Mouse (Mus musculus): ENCODE measurements around the gene Pmvk. TPM values are rescaled to one million over a fixed set of nuclear protein-coding genes. Genes with fewer than 3 reads are reported as not detected.

The Pmvk gene
- polyA plus RNA-seq, 1 experiment from 2014 or later = 106 TPM

DNA sequence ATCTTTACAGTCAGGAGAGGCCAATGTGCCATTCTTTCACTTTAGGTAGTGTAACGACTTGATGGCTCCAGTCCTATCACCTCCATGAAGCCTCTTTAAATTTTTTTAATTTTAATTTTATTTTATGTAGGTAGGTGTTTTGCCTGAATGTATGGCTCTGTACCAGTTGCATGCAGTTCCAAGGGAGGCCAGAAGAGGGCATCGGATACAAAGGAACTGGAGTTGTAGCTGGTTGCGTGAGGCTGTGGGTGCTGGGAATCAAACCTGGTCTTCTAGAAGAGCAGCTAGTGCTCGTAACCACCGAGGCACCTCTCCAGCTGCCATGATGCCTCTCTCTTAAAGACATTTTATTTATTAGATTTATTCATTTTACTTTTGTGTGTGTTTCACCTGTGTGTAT lies 62.0 kb downstream of the Pmvk start:
- no peak overlapping the region for H3K9ac ChIP-seq (replicated peaks; ENCODE audit: low read length)
- H3K4me2 ChIP-seq (ENCODE audit: low read length) = no peak overlapping the region
- 89% methylated on average over 5 of the region's 5 CpGs for WGBS
- ATAC-seq (ENCODE audit: low FRiP score, low TSS enrichment) = no peak
- DNase-seq = no peak
- peaks cover 4% of the 10 kb centered on the region for H3K9me3 ChIP-seq (ENCODE audit: control insufficient read depth, low read length)
- peaks cover 21% of the 10 kb centered on the region for H3K4me1 ChIP-seq (ENCODE audit: control insufficient read depth, insufficient read depth, low read length)
- H3K27me3 ChIP-seq (ENCODE audit: control insufficient read depth, insufficient read depth, low read length) = no peaks in the 10 kb centered on the region
- H3K36me3 ChIP-seq (ENCODE audit: control insufficient read depth, insufficient read depth, low read length) = no peaks in the 10 kb centered on the region
- H3K27ac ChIP-seq (replicated peaks; ENCODE audit: low read depth, low read length) = no peak overlapping the region
- no peak overlapping the region for H3K4me3 ChIP-seq (replicated peaks; ENCODE audit: low read depth, low read length)

Other genes starting within 250 kb of the Pmvk start
- gene Thbs3, start 239.4 kb upstream of the Pmvk start, polyA plus RNA-seq (2014; fragmentation: Nextera tagmentation; extraction: Ambion mirVana) = 46.0 and 47.6 TPM in 2 replicates
- gene Mtx1, start 227.5 kb upstream of the Pmvk start, polyA plus RNA-seq (2014; fragmentation: Nextera tagmentation; extraction: Ambion mirVana) = 144 and 151 TPM in 2 replicates
- gene Muc1, start 225.5 kb upstream of the Pmvk start, polyA plus RNA-seq (2014; fragmentation: Nextera tagmentation; extraction: Ambion mirVana) = 2.1 and 2.4 TPM in 2 replicates
- 199 and 237 TPM in 2 replicates for gene Krtcap2, start 208.6 kb upstream of the Pmvk start, polyA plus RNA-seq (2014; fragmentation: Nextera tagmentation; extraction: Ambion mirVana)
- gene Trim46, start 208.2 kb upstream of the Pmvk start, polyA plus RNA-seq (2014; fragmentation: Nextera tagmentation; extraction: Ambion mirVana) = 63.4 and 71.8 TPM in 2 replicates
- 71.6 and 84.1 TPM in 2 replicates for gene Dpm3, start 195.2 kb upstream of the Pmvk start, polyA plus RNA-seq (2014; fragmentation: Nextera tagmentation; extraction: Ambion mirVana)
- gene Slc50a1, start 184.0 kb upstream of the Pmvk start, polyA plus RNA-seq (2014; fragmentation: Nextera tagmentation; extraction: Ambion mirVana) = 35.3 and 38.1 TPM in 2 replicates
- gene Efna1, start 173.4 kb upstream of the Pmvk start, polyA plus RNA-seq (2014; fragmentation: Nextera tagmentation; extraction: Ambion mirVana) = 5.2 and 8.7 TPM in 2 replicates
- gene Efna3, start 131.6 kb upstream of the Pmvk start, polyA plus RNA-seq (2014; fragmentation: Nextera tagmentation; extraction: Ambion mirVana) = 31.1 and 43.4 TPM in 2 replicates
- 5.6 and 5.9 TPM in 2 replicates for gene Efna4, start 116.5 kb upstream of the Pmvk start, polyA plus RNA-seq (2014; fragmentation: Nextera tagmentation; extraction: Ambion mirVana)
- gene Adam15, start 104.5 kb upstream of the Pmvk start, polyA plus RNA-seq (2014; fragmentation: Nextera tagmentation; extraction: Ambion mirVana) = 32.2 and 36.2 TPM in 2 replicates
- 0.14 and 0.36 TPM in 2 replicates for gene Dcst2, start 92.6 kb upstream of the Pmvk start, polyA plus RNA-seq (2014; fragmentation: Nextera tagmentation; extraction: Ambion mirVana)
- gene Dcst1, start 89.3 kb upstream of the Pmvk start, polyA plus RNA-seq (2014; fragmentation: Nextera tagmentation; extraction: Ambion mirVana) = 0.54 and 0.55 TPM in 2 replicates
- 0.42 and 0.47 TPM in 2 replicates for gene Zbtb7b, start 59.8 kb upstream of the Pmvk start, polyA plus RNA-seq (2014; fragmentation: Nextera tagmentation; extraction: Ambion mirVana)
- gene Lenep, start 51.7 kb upstream of the Pmvk start, polyA plus RNA-seq (2014; fragmentation: Nextera tagmentation; extraction: Ambion mirVana) = 0.53 TPM in 1 of 2 replicates, not detected in the other
- 34.8 and 34.9 TPM in 2 replicates for gene Flad1, start 42.7 kb upstream of the Pmvk start, polyA plus RNA-seq (2014; fragmentation: Nextera tagmentation; extraction: Ambion mirVana)
- gene Cks1b, start 36.2 kb upstream of the Pmvk start, polyA plus RNA-seq (2014; fragmentation: Nextera tagmentation; extraction: Ambion mirVana) = 103 and 115 TPM in 2 replicates
- gene Shc1, start 36.1 kb upstream of the Pmvk start, polyA plus RNA-seq (2014; fragmentation: Nextera tagmentation; extraction: Ambion mirVana) = 5.9 and 10.2 TPM in 2 replicates
- 43.4 and 50.6 TPM in 2 replicates for gene Pygo2, start 24.3 kb upstream of the Pmvk start, polyA plus RNA-seq (2014; fragmentation: Nextera tagmentation; extraction: Ambion mirVana)
- 7.6 and 9.7 TPM in 2 replicates for gene Pbxip1, start 17.8 kb upstream of the Pmvk start, polyA plus RNA-seq (2014; fragmentation: Nextera tagmentation; extraction: Ambion mirVana)
- 5.3 and 6.4 TPM in 2 replicates for gene Kcnn3, start 65.6 kb downstream of the Pmvk start, polyA plus RNA-seq (2014; fragmentation: Nextera tagmentation; extraction: Ambion mirVana)